Mouse (Mus musculus): ENCODE data around the gene Clock. TPM values are rescaled to one million over a fixed set of nuclear protein-coding genes. Genes with fewer than 3 reads are reported as not detected.

Gene Clock
- 13.4 and 14.1 TPM in 2 replicates for polyA plus RNA-seq (2016; fragmentation: Nextera tagmentation; extraction: Ambion mirVana)

- H3K27ac ChIP-seq (ENCODE audit: poor library complexity, severe bottlenecking), result peak within 1 kb of the TSS; percentile 98
- H3K4me2 ChIP-seq, result peak within 1 kb of the TSS; percentile 76
- peak; percentile 88 for ATAC-seq (ENCODE audit: insufficient number of reproducible peaks, low FRiP score)
- WGBS, result under 1% methylated on average over 89 of the region's 104 CpGs
- no peaks in the 10 kb centered on the region for H3K27me3 ChIP-seq (replicated peaks)
- H3K9me3 ChIP-seq (replicated peaks), result no peaks in the 10 kb centered on the region
- peaks cover 7% of the 10 kb centered on the region; the same call in 1 of the 2 replicates for H3K4me1 ChIP-seq (replicated peaks)
- peak within 1 kb of the TSS; percentile 99 for H3K9ac ChIP-seq
- no peaks in the 10 kb centered on the region for H3K36me3 ChIP-seq
- peak within 1 kb of the TSS; percentile 99 for H3K4me3 ChIP-seq
Measured at GRCm38 (mm10) chr5:76304452-76305341, at the start of gene Clock. Gene Clock, minus strand, starts transcription at chr5:76304792.

GRCm38 (mm10) chr5:76351953-76352611, 47.5 kb upstream of the Clock start:
- ATAC-seq (ENCODE audit: insufficient number of reproducible peaks, low FRiP score), result no peak
- 74% methylated on average over 7 of the region's 7 CpGs for WGBS

GRCm38 (mm10) chr5:76351537-76351936, 46.9 kb upstream of the Clock start:
- Histone ChIP-seq H3K4me3 (no peak overlapping the region), H3K9me3 (replicated peaks) (no peaks in the 10 kb centered on the region), H3K4me2 (no peak overlapping the region), H3K9ac (no peak overlapping the region), H3K36me3 (no peaks in the 10 kb centered on the region), H3K4me1 (replicated peaks) (no peaks in the 10 kb centered on the region), H3K27me3 (replicated peaks) (no peaks in the 10 kb centered on the region), H3K27ac (ENCODE audit: poor library complexity, severe bottlenecking) (no peak overlapping the region)
- no peak for ATAC-seq (ENCODE audit: insufficient number of reproducible peaks, low FRiP score)
- WGBS, result 76% methylated on average over 5 of the region's 5 CpGs

More at GRCm38 (mm10) chr5:76351953-76352611, 47.5 kb upstream of the Clock start:
- Histone ChIP-seq H3K4me1 (replicated peaks) (no peaks in the 10 kb centered on the region), H3K27ac (ENCODE audit: poor library complexity, severe bottlenecking) (no peak overlapping the region), H3K9ac (no peak overlapping the region), H3K9me3 (replicated peaks) (no peaks in the 10 kb centered on the region), H3K4me3 (no peak overlapping the region), H3K36me3 (no peaks in the 10 kb centered on the region), H3K4me2 (no peak overlapping the region), H3K27me3 (replicated peaks) (no peaks in the 10 kb centered on the region)

- H3K9me3 ChIP-seq (replicated peaks), result no peaks in the 10 kb centered on the region
- H3K36me3 ChIP-seq, result no peaks in the 10 kb centered on the region
- H3K4me2 ChIP-seq, result no peak overlapping the region
- WGBS, result 63% methylated on average over 2 of the region's 2 CpGs
- no peaks in the 10 kb centered on the region for H3K4me1 ChIP-seq (replicated peaks)
- H3K4me3 ChIP-seq, result no peak overlapping the region
- no peak overlapping the region for H3K27ac ChIP-seq (ENCODE audit: poor library complexity, severe bottlenecking)
- H3K9ac ChIP-seq, result no peak overlapping the region
- no peaks in the 10 kb centered on the region for H3K27me3 ChIP-seq (replicated peaks)
- ATAC-seq (ENCODE audit: insufficient number of reproducible peaks, low FRiP score), result no peak
Measured at GRCm38 (mm10) chr5:76346137-76346536, 41.5 kb upstream of the Clock start.

GRCm38 (mm10) chr5:76340931-76341330, 36.3 kb upstream of the Clock start:
- H3K36me3 ChIP-seq, result no peaks in the 10 kb centered on the region
- H3K9ac ChIP-seq, result no peak overlapping the region
- H3K9me3 ChIP-seq (replicated peaks), result no peaks in the 10 kb centered on the region
- ATAC-seq (ENCODE audit: insufficient number of reproducible peaks, low FRiP score), result no peak
- H3K4me2 ChIP-seq, result no peak overlapping the region
- no peak overlapping the region for H3K4me3 ChIP-seq
- H3K27ac ChIP-seq (ENCODE audit: poor library complexity, severe bottlenecking), result no peak overlapping the region
- 72% methylated on average over 2 of the region's 2 CpGs for WGBS
- H3K4me1 ChIP-seq (replicated peaks), result no peaks in the 10 kb centered on the region
- no peaks in the 10 kb centered on the region for H3K27me3 ChIP-seq (replicated peaks)

GRCm38 (mm10) chr5:76337100-76337499, 32.5 kb upstream of the Clock start:
- ATAC-seq (ENCODE audit: insufficient number of reproducible peaks, low FRiP score), result no peak
- H3K4me1 ChIP-seq (replicated peaks), result no peaks in the 10 kb centered on the region
- H3K9ac ChIP-seq, result no peak overlapping the region
- H3K27ac ChIP-seq (ENCODE audit: poor library complexity, severe bottlenecking), result no peak overlapping the region
- no peaks in the 10 kb centered on the region for H3K27me3 ChIP-seq (replicated peaks)
- no peak overlapping the region for H3K4me3 ChIP-seq
- H3K36me3 ChIP-seq, result no peaks in the 10 kb centered on the region
- 85% methylated on average over 8 of the region's 8 CpGs for WGBS
- no peaks in the 10 kb centered on the region for H3K9me3 ChIP-seq (replicated peaks)
- no peak overlapping the region for H3K4me2 ChIP-seq

GRCm38 (mm10) chr5:76333833-76334232, 29.2 kb upstream of the Clock start:
- WGBS, result 84% methylated on average over 4 of the region's 4 CpGs
- no peaks in the 10 kb centered on the region for H3K36me3 ChIP-seq
- no peak overlapping the region for H3K27ac ChIP-seq (ENCODE audit: poor library complexity, severe bottlenecking)
- H3K27me3 ChIP-seq (replicated peaks), result no peaks in the 10 kb centered on the region
- no peaks in the 10 kb centered on the region for H3K4me1 ChIP-seq (replicated peaks)
- no peak for ATAC-seq (ENCODE audit: insufficient number of reproducible peaks, low FRiP score)
- no peak overlapping the region for H3K4me3 ChIP-seq
- H3K4me2 ChIP-seq, result no peak overlapping the region
- no peaks in the 10 kb centered on the region for H3K9me3 ChIP-seq (replicated peaks)
- no peak overlapping the region for H3K9ac ChIP-seq

GRCm38 (mm10) chr5:76330953-76331352, 26.4 kb upstream of the Clock start, which contains the start of gene Pdcl2:
Gene Pdcl2, minus strand, starts transcription at chr5:76331156.
- H3K9ac ChIP-seq, result no peak within 1 kb of the TSS

GRCm38 (mm10) chr5:76327296-76327695, 22.7 kb upstream of the Clock start:
- H3K4me3 ChIP-seq, result no peak overlapping the region
- no peaks in the 10 kb centered on the region for H3K4me1 ChIP-seq (replicated peaks)
- no peak overlapping the region for H3K4me2 ChIP-seq
- WGBS, result 65% methylated on average over 2 of the region's 2 CpGs
- H3K27ac ChIP-seq (ENCODE audit: poor library complexity, severe bottlenecking), result no peak overlapping the region
- no peak overlapping the region for H3K9ac ChIP-seq
- no peak for ATAC-seq (ENCODE audit: insufficient number of reproducible peaks, low FRiP score)
- no peaks in the 10 kb centered on the region for H3K36me3 ChIP-seq
- H3K9me3 ChIP-seq (replicated peaks), result no peaks in the 10 kb centered on the region
- no peaks in the 10 kb centered on the region for H3K27me3 ChIP-seq (replicated peaks)

More at GRCm38 (mm10) chr5:76330953-76331352, 26.4 kb upstream of the Clock start, which contains the start of gene Pdcl2:
- 86% methylated on average over 7 of the region's 7 CpGs for WGBS
- no peaks in the 10 kb centered on the region for H3K27me3 ChIP-seq (replicated peaks)
- H3K4me2 ChIP-seq, result no peak within 1 kb of the TSS
- H3K4me1 ChIP-seq (replicated peaks), result no peaks in the 10 kb centered on the region
- H3K4me3 ChIP-seq, result no peak within 1 kb of the TSS
- H3K36me3 ChIP-seq, result no peaks in the 10 kb centered on the region
- no peak for ATAC-seq (ENCODE audit: insufficient number of reproducible peaks, low FRiP score)
- no peak within 1 kb of the TSS for H3K27ac ChIP-seq (ENCODE audit: poor library complexity, severe bottlenecking)
- no peaks in the 10 kb centered on the region for H3K9me3 ChIP-seq (replicated peaks)

GRCm38 (mm10) chr5:76325113-76325512, 20.5 kb upstream of the Clock start:
- H3K36me3 ChIP-seq, result no peaks in the 10 kb centered on the region
- no peak overlapping the region for H3K9ac ChIP-seq

More at GRCm38 (mm10) chr5:76325113-76325512, 20.5 kb upstream of the Clock start:
- H3K4me1 ChIP-seq (replicated peaks), result no peaks in the 10 kb centered on the region
- ATAC-seq (ENCODE audit: insufficient number of reproducible peaks, low FRiP score), result no peak
- H3K27ac ChIP-seq (ENCODE audit: poor library complexity, severe bottlenecking), result no peak overlapping the region
- WGBS, result 84% methylated on average over 4 of the region's 4 CpGs
- H3K4me3 ChIP-seq, result no peak overlapping the region
- H3K9me3 ChIP-seq (replicated peaks), result no peaks in the 10 kb centered on the region
- no peak overlapping the region for H3K4me2 ChIP-seq
- no peaks in the 10 kb centered on the region for H3K27me3 ChIP-seq (replicated peaks)
